Mouse (Mus musculus) cortical plate, adult 2 months (tissue): Measurements from ENCODE around the gene Gse1. TPM values are rescaled to one million over a fixed set of nuclear protein-coding genes. Genes with fewer than 3 reads are reported as not detected.

Source experiments
- H3K27ac ChIP-seq: fragments of 200-500 bp; 2 replicates; pipeline ENCODE4 v1.5.1; 2012; ENCODE audit warnings: low read length, control low read depth, inconsistent platforms; ENCODE audit not compliant: insufficient read depth
- H3K4me1 ChIP-seq: fragments of 200-500 bp; 2 replicates; pipeline ENCODE4 v1.6.1; 2011; ENCODE audit warnings: low read length; ENCODE audit not compliant: control insufficient read depth, insufficient read depth
- H3K4me3 ChIP-seq: fragments of 200-500 bp; 2 replicates; pipeline ENCODE4 v1.5.1; 2011; ENCODE audit warnings: mild to moderate bottlenecking, low read length, control low read depth; ENCODE audit not compliant: insufficient read depth
- CTCF ChIP-seq: fragments of 200-500 bp; IDR thresholded peaks from 2 replicates; pipeline ENCODE4 v1.5.1; 2011; ENCODE audit warnings: mild to moderate bottlenecking, control low read depth, low read length; ENCODE audit not compliant: insufficient read depth; ENCODE audit errors: extremely low read depth
- POLR2A ChIP-seq: fragments of 200-500 bp; IDR thresholded peaks from 2 replicates; pipeline ENCODE4 v1.6.1; 2011; ENCODE audit warnings: mild to moderate bottlenecking, low read length, control low read depth; ENCODE audit not compliant: insufficient read depth; ENCODE audit errors: extremely low read depth
- polyA plus RNA-seq: library from polyadenylated mRNA; depleted of rRNA; stranded (reverse); fragments of >200 nt; gene quantifications from 2 replicates; pipeline ENCODE4 v1.2.3, GENCODE M21; 2012

Gene Gse1
- polyA plus RNA-seq, 1 experiment: 41.0 TPM

GRCm38 (mm10) chr8:120560535-120560934 is 332.3 kb downstream of the Gse1 start:
- Histone ChIP-seq H3K4me1 (peaks cover 21% of the 10 kb centered on the region), H3K27ac (no peak overlapping the region), H3K4me3 (no peak overlapping the region)
- TF ChIP-seq POLR2A (no peak), CTCF (no peak)

GRCm38 (mm10) chr8:120561539-120562435 is 333.5 kb downstream of the Gse1 start:
- no peak overlapping the region for H3K27ac ChIP-seq
- no peak for TF ChIP-seq POLR2A
- TF ChIP-seq CTCF: peak; percentile 58
- H3K4me3 ChIP-seq: no peak overlapping the region
- H3K4me1 ChIP-seq: peaks cover 21% of the 10 kb centered on the region

GRCm38 (mm10) chr8:120562680-120563347 is 334.6 kb downstream of the Gse1 start:
- no peak overlapping the region for H3K27ac ChIP-seq
- peaks cover 18% of the 10 kb centered on the region for H3K4me1 ChIP-seq
- H3K4me3 ChIP-seq: no peak overlapping the region
- TF ChIP-seq CTCF (no peak), POLR2A (no peak)

- Histone ChIP-seq H3K27ac (0 out of 2 replicates have a peak overlapping the region, but pooled peaks have one; percentile 13), H3K4me1 (peaks cover 15% of the 10 kb centered on the region), H3K4me3 (no peak overlapping the region)
- TF ChIP-seq POLR2A (no peak), CTCF (no peak)
Observed at GRCm38 (mm10) chr8:120563348-120563724, 335.1 kb downstream of the Gse1 start.

GRCm38 (mm10) chr8:120563851-120564837 is 335.9 kb downstream of the Gse1 start:
- no peak overlapping the region for H3K4me3 ChIP-seq
- TF ChIP-seq POLR2A: no peak
- no peak for TF ChIP-seq CTCF
- 0 out of 2 replicates have a peak overlapping the region, but pooled peaks have one; percentile 2 for H3K27ac ChIP-seq
- H3K4me1 ChIP-seq: peaks cover 9% of the 10 kb centered on the region

- Histone ChIP-seq H3K27ac (no peak overlapping the region), H3K4me1 (peaks cover 9% of the 10 kb centered on the region)
- TF ChIP-seq CTCF (no peak), POLR2A (no peak)
Observed at GRCm38 (mm10) chr8:120565151-120565711, 337.0 kb downstream of the Gse1 start.

GRCm38 (mm10) chr8:120566681-120567080 is 338.4 kb downstream of the Gse1 start:
- peaks cover 6% of the 10 kb centered on the region; the same call in 1 of the 2 replicates for H3K4me1 ChIP-seq
- no peak overlapping the region for H3K4me3 ChIP-seq
- TF ChIP-seq POLR2A: no peak
- no peak for TF ChIP-seq CTCF
- no peak overlapping the region for H3K27ac ChIP-seq

More at GRCm38 (mm10) chr8:120565151-120565711, 337.0 kb downstream of the Gse1 start:
- H3K4me3 ChIP-seq: no peak overlapping the region

GRCm38 (mm10) chr8:120567731-120568130 is 339.5 kb downstream of the Gse1 start:
- Histone ChIP-seq H3K4me1 (peaks cover 6% of the 10 kb centered on the region; the same call in 1 of the 2 replicates), H3K27ac (no peak overlapping the region), H3K4me3 (no peak overlapping the region)
- TF ChIP-seq POLR2A (no peak), CTCF (no peak)
